Mouse (Mus musculus): ENCODE measurements at regions not wholly inside any gene's neighbourhood (a gene's known extent, or its start where the extent isn't known, plus 50 kb on each side); places are given as distances from the start of the nearest gene placed in this dataset.

- no peak for TF ChIP-seq CTCF (IDR thresholded peaks at IDR 0.05; ENCODE audit: extremely low read depth, insufficient read depth, low read length)
- no peak for TF ChIP-seq POLR2A (IDR thresholded peaks at IDR 0.05; ENCODE audit: extremely low read depth, insufficient read depth, low read length)
These were observed 199.2 kb downstream of the Wdr20rt start for GRCm38 (mm10) chr12:65424506-65424905.
